14 mouse cellular contexts compared by ENCODE assay signal in genomic region chr7:3440526-3440925, GRCm38 (mm10). TPM values are rescaled to one million over a fixed set of nuclear protein-coding genes. Genes with fewer than 3 reads are reported as not detected.
"Had no signal": no experiment of that assay in that cellular context is flagged by ENCODE, and none has a peak within 500 bp of the region (broad histone marks: within the 10 kb centered on the region; RNA-seq: fewer than 3 reads in every experiment).

No protein-coding gene starts in this region.

- DNase-seq: kidney, adult 18-20 months; kidney, postnatal 10 days; kidney, postnatal 4 days; liver; liver, embryonic 13.5 days; liver, postnatal 0 days; thymus, postnatal 4 days had no signal

- H3K27ac ChIP-seq: left cerebral cortex, adult 2 months; limb, embryonic 12.5 days; liver, embryonic 13.5 days; macrophage; midbrain, embryonic 12.5 days; stomach, postnatal 0 days had no signal

- ATAC-seq: liver, postnatal 0 days had no signal

- H3K36me3 ChIP-seq: limb, embryonic 12.5 days; liver, embryonic 13.5 days; midbrain, embryonic 12.5 days had no signal

- H3K4me3 ChIP-seq: left cerebral cortex, adult 2 months; limb, embryonic 12.5 days; liver, embryonic 13.5 days; megakaryocyte, embryonic 14.5 days; midbrain, embryonic 12.5 days had no signal

- H3K4me1 ChIP-seq: limb, embryonic 12.5 days; liver, embryonic 13.5 days; megakaryocyte, embryonic 14.5 days; midbrain, embryonic 12.5 days had no signal

- H3K9me3 ChIP-seq: limb, embryonic 12.5 days; liver, embryonic 13.5 days; midbrain, embryonic 12.5 days had no signal

- H3K9ac ChIP-seq: limb, embryonic 12.5 days; liver, embryonic 13.5 days; liver, postnatal 0 days; midbrain, embryonic 12.5 days had no signal

- H3K4me2 ChIP-seq: limb, embryonic 12.5 days; liver, embryonic 13.5 days; midbrain, embryonic 12.5 days had no signal

- H3K27me3 ChIP-seq: limb, embryonic 12.5 days; liver, embryonic 13.5 days; megakaryocyte, embryonic 14.5 days had no signal

RNA-seq across cellular contexts. Expression of gene Cacng6, which starts 16.5 kb away (rescaled TPM):
- polyA plus RNA-seq: kidney, embryonic 14.5 days; liver, postnatal 0 days; macrophage had no signal

RNA-seq across cellular contexts. Expression of gene Cacng8, which starts 50.0 kb away (rescaled TPM):
- polyA plus RNA-seq: liver, postnatal 0 days; macrophage had no signal
